Mouse (Mus musculus) embryo, embryonic 9.5 days (tissue): Measurements from ENCODE around the gene Chl1.

Experiments
- DNase-seq: peaks from one replicate; pipeline ENCODE4 v3.0.0-alpha.2; 2017; ENCODE audit errors: extremely low spot score

Chl1 gene

DNA sequence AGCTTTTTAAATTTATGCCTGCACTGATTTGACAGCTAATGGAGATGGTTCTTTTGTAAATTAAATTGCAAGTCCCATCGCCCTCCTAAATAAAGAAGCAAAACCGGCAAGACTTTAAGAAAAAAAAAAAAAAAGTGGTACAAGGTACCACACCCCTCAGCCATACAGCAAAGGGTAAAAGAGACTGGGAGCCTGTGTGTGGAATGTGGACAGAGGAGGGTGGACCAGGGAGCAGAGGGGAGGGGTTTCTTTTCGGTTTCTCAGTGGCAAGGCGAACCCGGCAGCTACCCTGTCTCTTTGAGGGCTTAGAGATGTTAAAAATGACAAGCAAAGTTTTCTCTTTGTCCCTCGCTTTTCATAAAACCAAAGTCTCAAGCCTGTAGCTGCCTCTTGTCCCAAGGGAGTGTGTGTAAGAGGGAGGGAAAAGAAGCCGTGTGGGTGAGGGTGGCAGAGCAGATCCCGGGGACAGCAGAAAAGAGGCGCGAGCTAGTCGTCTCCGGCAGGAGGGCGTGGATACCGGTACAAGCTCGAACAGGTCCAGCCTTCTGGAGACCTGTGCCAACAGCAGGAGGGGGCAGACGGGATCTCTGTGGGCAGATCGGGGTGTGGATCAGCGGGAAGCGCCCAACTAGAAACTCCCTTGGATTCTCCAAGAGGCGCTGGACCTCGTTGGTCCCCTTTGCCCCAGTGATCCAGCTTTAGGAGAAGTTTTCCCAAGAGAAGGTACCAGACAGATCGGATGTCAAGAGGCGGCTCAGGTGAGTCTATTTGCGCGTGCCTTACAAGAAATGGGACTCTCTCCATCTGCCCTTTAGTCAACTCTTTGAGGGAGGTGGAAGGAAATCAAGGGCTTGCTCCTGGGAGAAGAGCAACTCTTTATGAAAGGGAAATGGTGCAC lies at the start of gene Chl1:
Gene Chl1 (plus strand): TSS at position 195 of the 898 bp plus-strand sequence.
- DNase-seq: peak; percentile 31

DNA sequence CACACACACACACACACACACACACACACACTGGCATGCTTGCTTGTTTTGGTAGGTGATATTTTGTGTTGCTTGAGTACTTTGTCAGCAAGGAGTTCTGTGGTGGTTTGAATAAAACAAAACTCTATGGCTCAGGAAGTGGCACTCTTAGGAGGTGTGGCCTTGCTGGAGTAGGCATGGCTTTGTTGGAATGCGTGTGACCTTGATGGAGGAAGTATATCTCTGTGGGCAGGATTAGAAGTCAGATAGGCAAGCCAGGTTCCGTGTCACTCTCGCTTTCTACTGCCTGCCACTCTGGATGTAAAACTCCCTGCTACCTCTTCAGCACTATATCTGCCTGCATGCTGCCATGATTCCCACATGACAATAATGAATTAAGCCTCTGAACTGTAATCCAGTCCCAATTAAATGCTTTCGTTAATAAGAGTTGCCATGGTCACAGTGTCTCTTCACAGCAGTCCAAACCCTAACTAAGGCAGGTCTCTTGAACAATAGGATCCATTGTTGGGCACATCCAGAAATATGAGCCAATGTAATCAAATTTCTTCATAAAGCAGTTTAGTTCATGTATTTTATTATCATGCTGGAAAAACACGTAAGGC lies 44.8 kb upstream of the Chl1 start:
- DNase-seq: no peak

GRCm38 (mm10) chr6:103473316-103473715 lies 37.1 kb upstream of the Chl1 start:
- DNase-seq: no peak

DNA sequence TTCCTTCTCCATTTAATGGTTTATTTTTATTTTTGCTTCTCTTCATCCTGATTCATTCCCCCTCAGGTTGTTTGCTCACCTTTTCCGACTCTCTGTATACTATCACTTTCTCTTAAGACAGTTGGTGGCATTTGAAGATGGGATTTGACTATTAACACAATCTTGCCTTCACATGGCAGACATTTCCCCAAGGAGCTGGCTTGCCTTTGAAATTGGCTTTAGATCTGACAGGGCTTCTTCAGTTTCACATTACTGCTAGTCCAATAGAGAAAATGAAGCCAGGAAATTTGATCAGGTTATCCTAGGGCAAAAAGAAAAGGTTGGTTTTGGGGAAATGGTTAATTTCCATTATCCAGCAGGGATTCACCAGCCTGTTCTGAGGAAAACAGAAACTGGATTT lies 23.2 kb upstream of the Chl1 start:
- DNase-seq: no peak

GRCm38 (mm10) chr6:103498404-103498803 lies 12.0 kb upstream of the Chl1 start:
- peak; percentile 21 for DNase-seq

- DNase-seq: no peak
Measured at GRCm38 (mm10) chr6:103504065-103504464, 6.3 kb upstream of the Chl1 start.

DNA sequence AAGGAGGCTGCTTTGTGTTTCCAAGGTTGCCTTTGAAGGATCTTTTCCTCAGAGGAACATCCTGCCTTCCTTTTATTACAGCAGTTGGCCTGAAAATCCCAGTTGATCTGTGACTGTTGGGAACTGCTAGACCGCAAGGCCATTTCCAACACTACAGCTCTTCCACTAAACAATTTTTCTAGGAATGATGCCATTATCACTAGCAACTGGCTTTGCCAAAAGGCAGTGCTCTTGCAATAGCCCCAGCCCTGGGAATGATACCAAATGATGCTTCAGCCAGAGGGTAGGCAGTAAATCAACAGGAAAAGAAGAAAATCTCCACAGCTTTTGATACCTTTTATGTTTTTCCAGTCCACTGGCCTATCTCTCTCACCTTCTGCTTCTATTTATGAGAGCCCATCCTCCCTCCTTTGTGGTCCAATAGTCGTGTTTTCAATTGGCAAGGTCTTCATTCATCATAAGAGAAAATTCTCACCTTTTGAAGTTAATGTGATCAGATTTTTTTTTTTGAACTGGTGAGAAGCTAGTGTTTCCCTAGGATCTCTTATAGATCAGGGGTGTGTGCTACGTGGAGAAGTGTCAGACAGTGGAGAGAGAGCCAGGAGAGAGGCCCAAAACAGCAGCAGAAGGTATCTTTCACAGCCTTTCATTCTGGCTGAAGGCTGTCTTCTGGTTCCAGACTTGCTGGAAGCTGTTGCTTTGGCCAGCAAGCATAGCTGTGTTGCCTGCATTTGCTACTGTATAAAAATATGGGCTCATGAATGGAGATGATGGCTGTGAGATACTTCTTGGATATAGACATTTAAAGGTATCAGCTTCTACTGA lies 2.4 kb upstream of the Chl1 start:
- DNase-seq: no peak

- DNase-seq: no peak
Measured at GRCm38 (mm10) chr6:103509596-103509995, 790 bp upstream of the Chl1 start.

GRCm38 (mm10) chr6:103511290-103511971 lies 1.0 kb downstream of the Chl1 start:
- DNase-seq: peak; percentile 31

GRCm38 (mm10) chr6:103511972-103512565 lies 1.7 kb downstream of the Chl1 start:
- peak; percentile 52 for DNase-seq

GRCm38 (mm10) chr6:103512911-103513321 lies 2.5 kb downstream of the Chl1 start:
- DNase-seq: no peak

DNA sequence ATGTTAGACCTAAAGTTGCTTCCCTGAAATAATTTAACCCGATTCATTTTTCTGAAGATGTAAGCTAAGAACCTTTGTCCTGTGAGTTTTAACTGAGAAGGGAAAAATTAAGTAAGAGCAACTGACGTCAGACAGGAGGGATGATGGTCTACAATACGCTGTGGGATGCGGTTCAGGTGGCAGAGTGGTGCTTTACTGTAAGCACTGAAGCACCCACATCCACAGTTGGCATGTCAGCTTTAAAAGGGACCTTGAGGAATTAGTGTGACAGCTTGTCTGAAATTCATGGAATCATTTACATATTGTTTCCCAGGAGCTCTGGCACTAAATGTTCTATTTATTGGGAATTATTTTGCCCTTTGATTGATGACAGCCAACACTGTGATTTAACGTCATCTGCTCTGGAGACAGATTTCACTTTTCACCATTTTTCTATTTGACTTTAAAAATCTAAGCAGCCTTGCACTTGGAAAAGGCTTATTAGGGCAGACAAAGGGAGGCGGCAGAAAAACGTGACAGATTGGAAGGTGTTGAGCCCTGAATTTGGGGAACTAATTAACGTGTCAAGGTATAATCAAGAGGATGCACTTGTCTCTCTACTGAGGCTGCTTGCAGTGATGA lies 3.3 kb downstream of the Chl1 start:
- DNase-seq: no peak

- DNase-seq: no peak
Measured at GRCm38 (mm10) chr6:103514346-103514745, 4.0 kb downstream of the Chl1 start.

DNA sequence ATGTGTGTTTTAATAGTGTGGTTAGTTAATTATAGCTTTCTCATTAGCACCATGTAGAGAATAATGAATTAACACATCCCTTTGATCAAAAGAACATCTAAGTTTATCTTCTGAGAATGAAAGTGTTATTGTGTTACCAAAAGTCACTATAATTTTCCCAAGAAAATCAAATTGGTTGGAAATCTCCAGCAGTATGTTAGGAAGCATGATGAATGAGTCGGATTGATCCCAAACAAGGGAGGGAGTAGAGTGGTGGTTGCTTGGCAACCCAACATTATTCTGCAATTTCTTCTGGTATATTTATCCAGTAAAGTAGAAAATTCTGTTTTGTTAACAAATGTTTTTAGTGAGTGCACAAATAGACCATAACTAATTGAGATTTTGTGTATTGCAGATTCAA lies 4.4 kb downstream of the Chl1 start:
- no peak for DNase-seq

DNA sequence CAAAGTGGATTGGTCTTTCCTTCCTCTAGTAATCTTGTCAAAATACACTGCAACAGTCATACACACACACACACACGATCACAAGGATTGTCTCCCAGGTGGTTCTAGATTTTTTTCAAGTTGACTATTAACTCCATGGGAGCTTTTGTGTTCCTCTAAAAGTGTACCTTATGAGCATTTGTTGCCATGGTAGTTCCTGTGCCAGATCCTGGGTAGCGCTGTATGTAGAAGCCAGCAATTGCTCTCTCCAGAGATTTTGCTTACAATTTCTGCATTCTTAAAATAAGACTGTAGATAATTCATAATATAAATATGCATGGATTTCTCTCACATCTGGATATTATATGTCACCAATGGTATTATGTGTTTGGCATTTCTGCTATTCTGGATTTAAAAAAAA lies 9.2 kb downstream of the Chl1 start:
- DNase-seq: no peak

DNA sequence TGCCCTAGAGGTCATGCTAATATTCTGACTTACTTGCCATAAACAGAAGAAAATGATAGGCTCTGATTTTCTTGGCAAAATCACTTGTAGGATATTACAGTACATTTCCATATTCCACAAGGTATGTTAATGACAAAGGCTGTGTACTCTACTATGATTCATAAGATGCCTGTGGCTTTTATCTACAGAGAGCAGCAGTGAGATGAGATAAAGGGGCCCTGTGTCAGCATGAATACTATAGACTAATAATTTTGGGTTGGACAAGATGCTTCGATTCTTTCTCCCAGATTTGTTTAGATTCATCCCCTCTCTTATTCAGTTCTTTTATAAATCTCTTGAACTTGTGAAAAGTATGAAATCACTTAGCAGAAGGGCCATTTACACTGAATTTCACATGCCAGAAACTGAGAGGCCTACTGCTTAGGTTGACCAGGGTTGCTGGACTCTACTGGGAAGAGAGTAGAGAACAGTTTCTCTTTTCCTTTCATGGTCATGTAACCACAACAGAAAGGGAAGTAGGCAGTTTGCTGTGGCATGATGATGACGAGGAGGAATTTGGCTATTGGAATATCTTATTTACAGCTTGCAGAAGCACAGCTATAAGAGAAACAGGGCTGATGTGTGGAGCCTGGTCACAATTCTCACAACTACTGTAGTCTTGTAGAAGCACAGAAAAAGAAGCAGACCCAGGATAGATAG lies 15.1 kb downstream of the Chl1 start:
- no peak for DNase-seq

DNA sequence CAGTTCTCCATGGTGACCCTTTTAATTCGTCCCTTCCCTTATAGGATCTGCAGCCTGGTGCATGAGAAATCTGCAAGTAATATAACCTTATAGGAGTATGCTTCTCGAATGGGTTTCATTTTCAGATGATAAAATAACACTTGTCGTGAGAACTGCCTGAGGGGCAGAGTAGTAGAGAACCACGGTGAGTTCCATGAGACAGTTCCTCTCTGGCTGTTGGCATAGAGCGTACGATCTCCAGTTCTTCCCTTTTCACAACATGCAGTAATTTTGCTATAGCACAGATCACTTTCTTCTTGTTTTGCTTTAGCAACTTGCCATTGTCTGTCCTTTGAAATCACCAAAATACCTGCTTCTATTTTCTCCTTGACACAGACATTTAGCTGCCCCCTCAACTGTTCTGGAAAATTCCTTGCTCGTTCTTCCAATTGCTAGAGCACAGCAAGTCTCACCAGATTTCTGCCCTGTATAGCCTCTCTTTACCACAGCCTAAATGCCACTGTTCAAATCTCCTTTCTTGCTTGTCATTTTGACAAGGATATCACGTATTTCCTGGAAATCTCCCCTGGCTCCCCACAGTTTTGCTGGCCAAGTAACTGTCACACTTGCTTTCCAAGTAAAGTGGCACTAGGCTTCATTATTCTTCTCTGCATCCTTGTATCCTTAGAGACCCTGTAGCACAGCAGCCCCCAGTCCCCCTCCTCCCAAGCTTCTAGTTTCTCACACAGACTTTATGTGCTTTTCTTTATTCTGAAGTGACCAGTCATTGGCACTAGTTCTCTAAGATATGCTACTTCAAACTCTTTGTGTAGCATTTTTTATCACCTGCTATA lies 16.8 kb downstream of the Chl1 start:
- DNase-seq: no peak

DNA sequence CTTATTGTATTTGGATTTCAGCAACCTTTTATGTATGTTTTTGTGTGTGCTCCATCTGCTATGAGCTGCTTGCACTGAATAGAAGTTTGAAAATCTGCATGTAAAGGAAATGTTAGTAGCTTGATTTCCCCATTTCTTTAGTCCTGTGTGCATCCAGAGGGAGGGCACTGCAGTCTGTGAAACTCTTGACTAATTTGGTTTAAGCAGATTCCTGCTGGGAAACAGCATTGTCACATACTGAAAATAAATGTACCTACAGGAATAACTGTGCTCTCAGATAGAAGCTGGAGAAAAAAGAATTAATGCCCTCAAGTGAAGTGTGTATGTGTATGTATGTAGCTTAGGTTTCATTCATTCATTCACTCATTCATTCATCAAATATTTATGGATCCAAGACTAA lies 22.7 kb downstream of the Chl1 start:
- no peak for DNase-seq

- DNase-seq: no peak
Measured at GRCm38 (mm10) chr6:103534027-103534426, 23.6 kb downstream of the Chl1 start.
